Mouse (Mus musculus) liver, adult 2 months (tissue): Measurements from ENCODE around the gene Fbxw7.

Experiments used
- CTCF ChIP-seq: fragments of 200-500 bp; IDR thresholded peaks from 2 replicates; pipeline ENCODE4 v1.5.1; 2011; ENCODE audit warnings: low read depth, low read length, control low read depth
- POLR2A ChIP-seq: fragments of 200-500 bp; IDR thresholded peaks from 2 replicates; pipeline ENCODE4 v1.6.1; 2011; ENCODE audit warnings: low read length, control low read depth; ENCODE audit not compliant: insufficient read depth; ENCODE audit errors: extremely low read depth

DNA sequence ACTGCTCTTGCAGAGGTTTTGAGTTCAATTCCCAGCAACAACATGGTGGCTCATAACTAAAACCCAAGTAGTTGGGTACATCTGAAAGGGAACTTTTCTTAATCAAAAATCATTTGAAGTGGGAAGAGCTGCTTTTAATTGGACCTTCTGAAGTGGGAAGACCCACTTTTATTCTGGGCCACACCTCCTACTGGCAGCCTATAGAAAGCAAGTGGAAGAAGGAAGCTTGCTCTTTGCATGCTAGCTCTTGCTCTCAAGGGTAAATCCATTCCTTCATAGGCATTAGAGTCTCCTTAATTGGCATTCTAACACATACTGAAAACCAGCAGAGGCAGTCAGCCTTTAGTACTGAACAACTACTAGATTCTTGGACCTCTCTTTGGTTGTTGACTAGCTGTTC, 4.3 kb upstream of the Fbxw7 start:
- TF ChIP-seq CTCF (no peak), POLR2A (no peak)
